8 mouse cellular contexts compared by ENCODE assay signal in the genomic region with DNA sequence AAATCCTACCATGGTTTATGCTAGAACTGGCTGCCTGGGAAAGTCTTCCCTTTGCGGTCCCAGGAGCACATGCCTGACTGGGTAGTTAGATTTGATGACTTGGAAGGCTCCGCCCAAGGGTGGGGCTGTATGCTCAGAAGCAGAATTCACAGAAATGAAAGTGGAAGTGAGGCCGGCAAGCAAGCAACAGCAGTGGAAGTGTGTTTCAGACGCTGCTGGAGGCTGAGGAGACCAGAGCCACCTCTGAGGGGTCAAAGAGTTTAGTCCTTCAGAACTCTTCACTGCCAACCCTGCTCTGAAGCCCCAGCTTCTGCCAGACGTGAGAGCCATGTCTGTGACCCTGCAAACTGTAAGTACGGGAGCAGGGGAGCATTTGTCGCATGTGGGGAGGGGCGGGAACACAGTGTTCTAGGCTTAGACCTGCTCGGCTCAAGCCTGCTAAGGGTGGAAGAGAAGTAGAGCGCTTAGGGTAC. TPM values are rescaled to one million over a fixed set of nuclear protein-coding genes. Genes with fewer than 3 reads are reported as not detected.
DNase-seq lines count a peak whose midpoint lies in the region; ATAC-seq and TF ChIP-seq lines count a peak whose summit lies in the region.

Ifi35 (plus strand) TSS at position 134 of the 473 bp plus-strand sequence.

- TF ChIP-seq POLR2A in thymus, adult 2 months (IDR thresholded peaks at IDR 0.05; ENCODE audit: control insufficient read depth, extremely low read depth, insufficient read depth, low read length, poor library complexity): peak; percentile 59; the same call in 1 of the 2 replicates

- peak; percentile 77 for DNase-seq in 3134 (ENCODE audit: extremely low read depth, insufficient read length, low spot score)
- peak; percentile 90 for DNase-seq in MN1 (ENCODE audit: low spot score)
- peak; percentile 89 for DNase-seq in heart, postnatal 0 days (ENCODE audit: low spot score)
- peak; percentile 97 for DNase-seq in large intestine, adult 2 months (ENCODE audit: low read depth, low spot score)
- DNase-seq in thymus, adult 2 months: peak; percentile 76
- no peak for DNase-seq in cerebellum, adult 9-10 months

- peak within 1 kb of the TSS; percentile 55 for H3K4me2 ChIP-seq in embryonic facial prominence, embryonic 13.5 days
- peak within 1 kb of the TSS; percentile 68 for H3K4me2 ChIP-seq in heart, postnatal 0 days (ENCODE audit: low read depth, low read length)
- 0 out of 2 replicates have a peak within 1 kb of the TSS, but pooled peaks have one; percentile 5 for H3K4me2 ChIP-seq in midbrain, embryonic 13.5 days (replicated peaks)

- TF ChIP-seq EP300 in heart, postnatal 0 days (IDR thresholded peaks at IDR 0.05; ENCODE audit: low read depth): no peak

- peak within 1 kb of the TSS; percentile 59 for H3K9ac ChIP-seq in embryonic facial prominence, embryonic 13.5 days
- peak within 1 kb of the TSS; percentile 72 for H3K9ac ChIP-seq in heart, postnatal 0 days (replicated peaks; ENCODE audit: low read depth, low read length)
- no peak within 1 kb of the TSS for H3K9ac ChIP-seq in midbrain, embryonic 13.5 days (replicated peaks)

- 21% methylated on average over 10 of the region's 10 CpGs for WGBS in embryonic facial prominence, embryonic 13.5 days
- 9% methylated on average over 10 of the region's 10 CpGs for WGBS in heart, postnatal 0 days
- WGBS in large intestine, adult 2 months: under 1% methylated on average over 10 of the region's 10 CpGs
- WGBS in midbrain, embryonic 13.5 days: 46% methylated on average over 10 of the region's 10 CpGs
- under 1% methylated on average over 10 of the region's 10 CpGs for WGBS in thymus, adult 2 months

- H3K4me1 ChIP-seq in embryonic facial prominence, embryonic 13.5 days: peaks cover 22% of the 10 kb centered on the region
- H3K4me1 ChIP-seq in heart, postnatal 0 days (ENCODE audit: control insufficient read depth, insufficient read depth): peaks cover 15% of the 10 kb centered on the region
- H3K4me1 ChIP-seq in midbrain, embryonic 13.5 days (replicated peaks): peaks cover 18% of the 10 kb centered on the region
- H3K4me1 ChIP-seq in thymus, adult 2 months (replicated peaks; ENCODE audit: control insufficient read depth, insufficient read depth, low read length): peaks cover 16% of the 10 kb centered on the region

- peak within 1 kb of the TSS; percentile 72 for H3K27ac ChIP-seq in embryonic facial prominence, embryonic 13.5 days
- peak within 1 kb of the TSS; percentile 92 for H3K27ac ChIP-seq in heart, postnatal 0 days (ENCODE audit: low read depth)
- no peak within 1 kb of the TSS for H3K27ac ChIP-seq in midbrain, embryonic 13.5 days
- H3K27ac ChIP-seq in thymus, adult 2 months (ENCODE audit: control insufficient read depth, insufficient read depth, low read length): peak within 1 kb of the TSS; percentile 90

- H3K27me3 ChIP-seq in embryonic facial prominence, embryonic 13.5 days: no peaks in the 10 kb centered on the region
- no peaks in the 10 kb centered on the region for H3K27me3 ChIP-seq in heart, postnatal 0 days (ENCODE audit: control insufficient read depth, insufficient read depth, low read length)
- no peaks in the 10 kb centered on the region for H3K27me3 ChIP-seq in midbrain, embryonic 13.5 days
- H3K27me3 ChIP-seq in thymus, adult 2 months (ENCODE audit: control insufficient read depth, insufficient read depth, low read length): no peaks in the 10 kb centered on the region

- H3K36me3 ChIP-seq in embryonic facial prominence, embryonic 13.5 days: peaks cover 29% of the 10 kb centered on the region
- H3K36me3 ChIP-seq in heart, postnatal 0 days (replicated peaks; ENCODE audit: control insufficient read depth, insufficient read depth, low read length): peaks cover 22% of the 10 kb centered on the region
- H3K36me3 ChIP-seq in midbrain, embryonic 13.5 days: peaks cover 29% of the 10 kb centered on the region
- H3K36me3 ChIP-seq in thymus, adult 2 months (ENCODE audit: control insufficient read depth, insufficient read depth, low read length): peaks cover 18% of the 10 kb centered on the region

- peak; percentile 32; the same call in 1 of the 2 replicates for ATAC-seq in embryonic facial prominence, embryonic 13.5 days (ENCODE audit: insufficient number of reproducible peaks, insufficient read depth, low FRiP score, low TSS enrichment, low read depth)
- peak; percentile 78 for ATAC-seq in heart, postnatal 0 days (ENCODE audit: insufficient read depth, low read depth)
- no peak for ATAC-seq in midbrain, embryonic 13.5 days

- no peaks in the 10 kb centered on the region for H3K9me3 ChIP-seq in embryonic facial prominence, embryonic 13.5 days
- H3K9me3 ChIP-seq in heart, postnatal 0 days (replicated peaks; ENCODE audit: control insufficient read depth, low read length): no peaks in the 10 kb centered on the region
- H3K9me3 ChIP-seq in midbrain, embryonic 13.5 days: no peaks in the 10 kb centered on the region

- H3K4me3 ChIP-seq in embryonic facial prominence, embryonic 13.5 days: peak within 1 kb of the TSS; percentile 36
- peak within 1 kb of the TSS; percentile 78 for H3K4me3 ChIP-seq in heart, postnatal 0 days (ENCODE audit: low read depth, low read length)
- no peak within 1 kb of the TSS for H3K4me3 ChIP-seq in midbrain, embryonic 13.5 days (replicated peaks)
- H3K4me3 ChIP-seq in thymus, adult 2 months (ENCODE audit: control insufficient read depth, insufficient read depth, low read length): peak within 1 kb of the TSS; percentile 96

- TF ChIP-seq CTCF in heart, postnatal 0 days (IDR thresholded peaks at IDR 0.05; ENCODE audit: low read depth): no peak
- TF ChIP-seq CTCF in thymus, adult 2 months (IDR thresholded peaks at IDR 0.05; ENCODE audit: borderline replicate concordance, control insufficient read depth, extremely low read depth, insufficient read depth, low read length, poor library complexity): no peak

RNA-seq across cellular contexts. Expression of gene Ifi35, which starts in this region (rescaled TPM):
- 9.1 and 10.9 TPM in 2 replicates for polyA plus RNA-seq in embryonic facial prominence, embryonic 13.5 days (2015; fragmentation: Nextera tagmentation; extraction: Ambion mirVana)
- total RNA-seq in heart, postnatal 0 days (2014; rRNA removed; ENCODE audit: low replicate concordance): 26.3 and 28.9 TPM in 2 replicates
- 23.9 and 24.2 TPM in 2 replicates for polyA plus RNA-seq in heart, postnatal 0 days (2015; fragmentation: Nextera tagmentation; extraction: Ambion mirVana)
- polyA plus RNA-seq in large intestine, adult 2 months (2012; rRNA removed): 96.2 and 146 TPM in 2 replicates
- 2.2 and 2.3 TPM in 2 replicates for polyA plus RNA-seq in midbrain, embryonic 13.5 days (2015; fragmentation: Nextera tagmentation; extraction: Ambion mirVana)
- polyA plus RNA-seq in thymus, adult 2 months (2012; rRNA removed): 63.6 and 83.6 TPM in 2 replicates

Comparison
In these comparisons a context has a peak if more than half of its experiments do, and no peak if none do; other contexts are left out.
1. H3K4me2 ChIP-seq: peak in every context shown above with its lines; median percentile 68 in heart, postnatal 0 days; 55 in embryonic facial prominence, embryonic 13.5 days; 5 in midbrain, embryonic 13.5 days.